In genomic region chr19:46857277-46857989, GRCm38 (mm10) we compare ENCODE assay signal across 8 mouse cellular contexts.
DNase-seq lines count a peak whose midpoint lies in the region; ATAC-seq lines count a peak whose summit lies in the region.

No protein-coding gene starts in this region.

- ATAC-seq in forebrain, embryonic 14.5 days = no peak
- no peak for ATAC-seq in forebrain, embryonic 15.5 days (replicated peaks)
- peak; percentile 68 for ATAC-seq in erythroblast, adult 5-6 weeks (replicated peaks; ENCODE audit: low FRiP score, poor library complexity, severe bottlenecking)
- peak; percentile 52; the same call in 1 of the 2 replicates for ATAC-seq in liver, embryonic 11.5 days (replicated peaks; ENCODE audit: low FRiP score)

- no peak overlapping the region; the same call in 1 of the 2 replicates for H3K9ac ChIP-seq in forebrain, embryonic 14.5 days (ENCODE audit: low read length)
- no peak overlapping the region for H3K9ac ChIP-seq in forebrain, embryonic 15.5 days (replicated peaks)
- H3K9ac ChIP-seq in liver, embryonic 11.5 days (ENCODE audit: low read depth, low read length) = no peak overlapping the region

- 0 out of 2 replicates have a peak overlapping the region, but pooled peaks have one; percentile 48 for H3K27ac ChIP-seq in forebrain, embryonic 14.5 days (ENCODE audit: low read depth, low read length)
- no peak overlapping the region for H3K27ac ChIP-seq in forebrain, embryonic 15.5 days (replicated peaks)
- H3K27ac ChIP-seq in liver, embryonic 11.5 days (ENCODE audit: low read depth, low read length) = no peak overlapping the region

- H3K4me3 ChIP-seq in forebrain, embryonic 14.5 days (ENCODE audit: low read depth, low read length) = no peak overlapping the region
- H3K4me3 ChIP-seq in forebrain, embryonic 15.5 days = no peak overlapping the region
- H3K4me3 ChIP-seq in liver, embryonic 11.5 days (ENCODE audit: low read depth, low read length) = no peak overlapping the region

- H3K27me3 ChIP-seq in forebrain, embryonic 14.5 days (replicated peaks; ENCODE audit: control insufficient read depth, insufficient read depth, low read length) = no peaks in the 10 kb centered on the region
- no peaks in the 10 kb centered on the region for H3K27me3 ChIP-seq in forebrain, embryonic 15.5 days
- no peaks in the 10 kb centered on the region for H3K27me3 ChIP-seq in liver, embryonic 11.5 days (replicated peaks; ENCODE audit: control insufficient read depth, insufficient read depth, low read length)

- H3K4me2 ChIP-seq in forebrain, embryonic 14.5 days (ENCODE audit: low read length) = no peak overlapping the region
- H3K4me2 ChIP-seq in forebrain, embryonic 15.5 days (replicated peaks) = no peak overlapping the region
- no peak overlapping the region for H3K4me2 ChIP-seq in liver, embryonic 11.5 days

- H3K9me3 ChIP-seq in forebrain, embryonic 14.5 days (replicated peaks; ENCODE audit: control insufficient read depth, low read length) = no peaks in the 10 kb centered on the region
- H3K9me3 ChIP-seq in forebrain, embryonic 15.5 days = no peaks in the 10 kb centered on the region
- H3K9me3 ChIP-seq in liver, embryonic 11.5 days (ENCODE audit: control insufficient read depth, low read length) = no peaks in the 10 kb centered on the region

- H3K36me3 ChIP-seq in forebrain, embryonic 14.5 days (ENCODE audit: control insufficient read depth, insufficient read depth, low read length) = no peaks in the 10 kb centered on the region
- no peaks in the 10 kb centered on the region for H3K36me3 ChIP-seq in forebrain, embryonic 15.5 days
- no peaks in the 10 kb centered on the region for H3K36me3 ChIP-seq in liver, embryonic 11.5 days (ENCODE audit: control insufficient read depth, insufficient read depth, low read length)

- WGBS in forebrain, embryonic 14.5 days = 73% methylated on average over 9 of the region's 9 CpGs
- 64% methylated on average over 9 of the region's 9 CpGs for WGBS in forebrain, embryonic 15.5 days
- 62% methylated on average over 9 of the region's 9 CpGs for WGBS in liver, embryonic 11.5 days

- peak; percentile 24 for DNase-seq in forebrain, embryonic 14.5 days (ENCODE audit: low spot score)
- peak; percentile 22 for DNase-seq in A20 (ENCODE audit: low read depth, low spot score)
- no peak for DNase-seq in liver, embryonic 11.5 days (ENCODE audit: low spot score)
- no peak for DNase-seq in urinary bladder, postnatal 10 days (ENCODE audit: low spot score)
- no peak for DNase-seq in cerebellum, postnatal 4 days (ENCODE audit: low spot score in 2 of 2)
- no peak for DNase-seq in thymus, postnatal 0 days (ENCODE audit: low spot score)

- peaks cover 8% of the 10 kb centered on the region; the same call in 1 of the 2 replicates for H3K4me1 ChIP-seq in forebrain, embryonic 14.5 days (ENCODE audit: control insufficient read depth, insufficient read depth, low read length)
- peaks cover 5% of the 10 kb centered on the region; the same call in 1 of the 2 replicates for H3K4me1 ChIP-seq in forebrain, embryonic 15.5 days
- peaks cover 44% of the 10 kb centered on the region for H3K4me1 ChIP-seq in liver, embryonic 11.5 days (replicated peaks; ENCODE audit: control insufficient read depth, insufficient read depth, low read length)

Comparison
In these comparisons a context has a peak if more than half of its experiments do, and no peak if none do; other contexts are left out.
1. ATAC-seq: peak in erythroblast, adult 5-6 weeks (single experiment) and liver, embryonic 11.5 days (single experiment); none in forebrain, embryonic 14.5 days (single experiment) and forebrain, embryonic 15.5 days (single experiment).
2. DNase-seq: peak in forebrain, embryonic 14.5 days (single experiment) and A20 (single experiment); none in liver, embryonic 11.5 days (single experiment), urinary bladder, postnatal 10 days (single experiment), cerebellum, postnatal 4 days (0 of 2) and thymus, postnatal 0 days (single experiment).